Mouse (Mus musculus): ENCODE measurements around the gene Gm45021.

DNA sequence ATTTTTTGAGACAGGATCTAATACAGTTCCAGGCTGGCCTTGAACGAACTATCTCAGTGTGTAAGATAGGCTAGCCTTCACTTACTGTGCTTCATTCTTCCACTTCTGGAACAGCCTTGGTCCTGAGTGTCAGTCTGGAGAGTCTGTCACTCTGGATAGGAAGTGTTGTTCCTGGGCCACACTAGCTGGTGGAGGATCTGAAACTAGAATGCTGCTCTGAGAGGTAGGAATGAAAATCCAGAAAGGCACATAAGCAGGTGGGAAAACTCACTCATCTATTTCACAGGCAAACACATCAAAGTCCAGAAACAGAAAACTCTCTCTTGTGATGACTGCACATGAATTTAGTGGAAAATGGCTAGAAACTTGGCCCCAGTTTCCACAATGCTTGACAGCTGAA lies 11.2 kb downstream of the Gm45021 start:
- TF ChIP-seq HCFC1 (IDR thresholded peaks at IDR 0.05; ENCODE audit: low read depth, low read length) (no peak), MEF2A (IDR thresholded peaks at IDR 0.05; ENCODE audit: borderline replicate concordance, low read depth, low read length) (no peak), BHLHE40 (IDR thresholded peaks at IDR 0.05; ENCODE audit: low read depth, low read length) (no peak), MAFK (IDR thresholded peaks at IDR 0.05; ENCODE audit: insufficient replicate concordance, low read length) (no peak)
